Mouse (Mus musculus) C2C12 (cell line): ENCODE data around the gene Larp4b.

Experiments used
- CEBPB ChIP-seq: IDR thresholded peaks from one replicate; pipeline ENCODE4 v1.6.1; 2011; ENCODE audit warnings: low read depth, mild to moderate bottlenecking, control low read depth, moderate library complexity
- CTCF ChIP-seq: IDR thresholded peaks from one replicate; pipeline ENCODE4 v1.5.1; 2011; ENCODE audit not compliant: control insufficient read depth, insufficient read depth, insufficient read length
- MAX ChIP-seq: IDR thresholded peaks from one replicate; pipeline ENCODE4 v1.6.1; 2011; ENCODE audit warnings: mild to moderate bottlenecking, control low read depth
- MYOD1 ChIP-seq: IDR thresholded peaks from one replicate; pipeline ENCODE4 v1.6.1; 2011; ENCODE audit warnings: low read depth; ENCODE audit not compliant: control insufficient read depth, insufficient read length
- USF1 ChIP-seq: IDR thresholded peaks from one replicate; pipeline ENCODE4 v1.6.1; 2011; ENCODE audit warnings: low read depth, mild to moderate bottlenecking, control low read depth, moderate library complexity

DNA sequence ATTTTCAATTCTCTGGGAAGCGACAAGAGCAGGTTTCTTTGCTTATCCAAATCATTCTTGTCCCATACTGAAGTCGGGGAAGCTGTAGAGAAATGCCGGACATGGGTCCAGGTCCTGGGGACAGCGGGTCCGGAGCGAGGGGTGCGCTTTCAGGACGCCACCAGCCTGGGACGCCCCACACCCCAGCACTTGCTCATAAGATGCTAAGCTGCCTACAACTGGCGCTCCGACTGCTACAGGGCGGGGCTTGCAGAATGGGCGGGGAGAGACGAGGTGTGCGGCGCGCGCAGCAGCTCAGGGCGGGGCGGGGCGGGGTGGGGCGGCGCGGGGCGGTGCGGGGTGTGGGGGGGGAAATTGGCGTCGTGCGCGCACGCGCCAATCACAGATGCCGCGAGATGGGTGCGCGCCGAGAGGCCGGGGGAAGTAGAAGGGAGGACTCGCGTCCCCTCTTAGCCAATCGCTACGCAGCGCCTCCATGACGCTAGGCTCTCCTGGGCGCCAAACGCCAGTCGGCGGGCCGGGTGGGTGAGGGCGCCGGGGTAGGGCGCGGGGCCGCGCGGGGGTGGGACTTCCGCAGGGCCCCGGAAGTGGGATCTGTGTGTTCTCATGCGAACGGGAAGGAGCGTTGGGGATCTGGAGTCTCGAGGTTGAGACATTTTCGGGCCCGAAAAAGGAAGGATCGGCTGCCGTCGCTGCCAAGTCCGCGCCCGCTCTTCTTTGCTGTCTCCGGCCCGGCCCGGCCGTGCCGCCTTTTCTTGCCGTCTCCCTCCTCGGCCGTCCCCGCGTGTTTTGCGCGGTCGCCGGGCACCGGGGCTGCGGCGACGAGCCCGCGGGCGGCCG lies at the start of gene Larp4b:
- TF ChIP-seq CTCF = no peak
- no peak for TF ChIP-seq MYOD1
- no peak for TF ChIP-seq USF1
- no peak for TF ChIP-seq CEBPB
- TF ChIP-seq MAX = no peak
